8 mouse cellular contexts compared by ENCODE assay signal in the genomic region with DNA sequence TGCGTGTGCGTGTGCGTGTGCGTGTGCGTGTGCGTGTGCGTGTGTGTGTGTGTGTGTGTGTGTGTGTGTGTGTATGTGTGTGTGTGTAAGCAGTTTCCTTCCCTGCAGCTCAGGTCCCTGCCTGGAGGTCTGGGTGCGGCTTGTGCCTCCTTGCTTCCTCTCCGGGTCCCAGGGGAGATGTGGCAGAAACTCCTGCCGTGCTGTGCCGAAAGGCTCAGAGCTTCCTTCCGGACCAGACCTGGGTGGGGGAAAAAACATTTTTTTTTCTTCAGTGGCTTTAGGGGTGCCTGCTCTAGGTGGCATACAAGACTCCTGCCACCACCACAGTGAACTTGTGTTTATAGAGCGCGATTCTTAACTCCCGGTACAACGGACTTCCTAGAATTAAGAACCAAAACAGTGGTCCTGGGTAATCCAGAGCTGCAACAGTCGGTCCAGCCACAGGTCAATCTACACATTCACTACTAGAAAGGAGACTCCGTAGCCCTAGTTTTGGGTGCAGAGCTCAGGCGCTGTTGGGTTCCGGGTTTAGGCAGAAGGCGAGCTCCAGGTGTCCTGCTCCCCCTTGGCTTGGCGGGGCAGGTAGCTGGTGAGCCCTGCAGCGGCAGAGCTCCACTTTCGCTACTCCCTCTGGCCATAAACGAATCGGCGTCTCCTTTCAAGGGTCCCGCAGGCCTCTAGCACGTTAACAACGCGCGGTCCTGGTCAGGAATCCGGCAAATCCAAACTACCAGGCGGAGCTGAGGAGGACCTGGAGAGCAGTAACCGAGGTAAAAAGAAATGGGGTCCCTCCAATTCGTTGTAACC. TPM values are rescaled to one million over a fixed set of nuclear protein-coding genes. Genes with fewer than 3 reads are reported as not detected.
A peak's percentile ranks its signal among the peaks of the same experiment; 100 is the strongest.
DNase-seq lines count a peak whose midpoint lies in the region; ATAC-seq and TF ChIP-seq lines count a peak whose summit lies in the region.

A gene (plus strand): TSS at position 535 of the 807 bp plus-strand sequence.

- no peak within 1 kb of the TSS for H3K9ac ChIP-seq in hindbrain, embryonic 11.5 days (ENCODE audit: low read depth, low read length)
- no peak within 1 kb of the TSS for H3K9ac ChIP-seq in hindbrain, embryonic 14.5 days
- H3K9ac ChIP-seq in heart, embryonic 12.5 days = peak within 1 kb of the TSS; percentile 10; the same call in 1 of the 2 replicates
- H3K9ac ChIP-seq in liver, embryonic 14.5 days (replicated peaks) = peak within 1 kb of the TSS; percentile 2
- H3K9ac ChIP-seq in stomach, postnatal 0 days (ENCODE audit: low read length) = peak within 1 kb of the TSS; percentile 63

- H3K9me3 ChIP-seq in hindbrain, embryonic 11.5 days (ENCODE audit: control insufficient read depth, low read length) = no peaks in the 10 kb centered on the region
- no peaks in the 10 kb centered on the region for H3K9me3 ChIP-seq in hindbrain, embryonic 14.5 days (ENCODE audit: control insufficient read depth, low read length)
- no peaks in the 10 kb centered on the region for H3K9me3 ChIP-seq in heart, embryonic 12.5 days (replicated peaks)
- H3K9me3 ChIP-seq in liver, embryonic 14.5 days (ENCODE audit: control insufficient read depth, low read length) = no peaks in the 10 kb centered on the region
- H3K9me3 ChIP-seq in stomach, postnatal 0 days (ENCODE audit: control insufficient read depth, low read length) = no peaks in the 10 kb centered on the region

- peaks cover 52% of the 10 kb centered on the region for H3K27me3 ChIP-seq in hindbrain, embryonic 11.5 days (ENCODE audit: control insufficient read depth, insufficient read depth, low read length)
- H3K27me3 ChIP-seq in hindbrain, embryonic 14.5 days (ENCODE audit: control insufficient read depth, insufficient read depth, low read length) = peaks cover 66% of the 10 kb centered on the region
- H3K27me3 ChIP-seq in Patski = no peaks in the 10 kb centered on the region
- H3K27me3 ChIP-seq in heart, embryonic 12.5 days (replicated peaks) = peaks cover 68% of the 10 kb centered on the region
- peaks cover 54% of the 10 kb centered on the region for H3K27me3 ChIP-seq in liver, embryonic 14.5 days (ENCODE audit: control insufficient read depth, insufficient read depth, low read length)
- peaks cover 3% of the 10 kb centered on the region; the same call in 1 of the 2 replicates for H3K27me3 ChIP-seq in stomach, postnatal 0 days (ENCODE audit: control insufficient read depth, insufficient read depth, low read length)

- POLR2A ChIA-PET in Patski (lab: Charles Lee) = interaction anchor here (0.5 to 11.1 kb wide), 11 partner anchors 18 to 118 kb away, joined by 3 to 128 read pairs (median 5); no protein-coding TSS in a partner anchor

- H3K4me1 ChIP-seq in hindbrain, embryonic 11.5 days (replicated peaks; ENCODE audit: control insufficient read depth, insufficient read depth, low read length) = peaks cover 6% of the 10 kb centered on the region
- H3K4me1 ChIP-seq in hindbrain, embryonic 14.5 days (replicated peaks; ENCODE audit: control insufficient read depth, insufficient read depth, low read length) = peaks cover 4% of the 10 kb centered on the region; the same call in 1 of the 2 replicates
- peaks cover 37% of the 10 kb centered on the region for H3K4me1 ChIP-seq in heart, embryonic 12.5 days (replicated peaks)
- no peaks in the 10 kb centered on the region for H3K4me1 ChIP-seq in liver, embryonic 14.5 days (replicated peaks; ENCODE audit: control insufficient read depth in 2 of 2, insufficient read depth in 2 of 2, low read length in 1 of 2)
- no peaks in the 10 kb centered on the region for H3K4me1 ChIP-seq in stomach, postnatal 0 days (replicated peaks; ENCODE audit: control insufficient read depth, insufficient read depth)

- H3K36me3 ChIP-seq in hindbrain, embryonic 11.5 days (ENCODE audit: control insufficient read depth, insufficient read depth, low read length) = no peaks in the 10 kb centered on the region
- H3K36me3 ChIP-seq in hindbrain, embryonic 14.5 days (replicated peaks; ENCODE audit: control insufficient read depth, insufficient read depth) = no peaks in the 10 kb centered on the region
- H3K36me3 ChIP-seq in heart, embryonic 12.5 days = no peaks in the 10 kb centered on the region
- no peaks in the 10 kb centered on the region for H3K36me3 ChIP-seq in liver, embryonic 14.5 days (replicated peaks; ENCODE audit: control insufficient read depth, insufficient read depth, low read depth)
- no peaks in the 10 kb centered on the region for H3K36me3 ChIP-seq in stomach, postnatal 0 days (ENCODE audit: control insufficient read depth, insufficient read depth, low read length)

- TF ChIP-seq EP300 in liver, embryonic 14.5 days (IDR thresholded peaks at IDR 0.05; ENCODE audit: low read depth) = no peak
- no peak for TF ChIP-seq EP300 in stomach, postnatal 0 days (optimal IDR thresholded peaks at IDR 0.05)

- in situ Hi-C loops in Patski (cut with MboI; ENCODE audit: low pct_unique_long_range_greater_than_20kb) = loop anchor here (5.0 kb wide), 3 partner anchors 32 to 88 kb away; no protein-coding TSS in a partner anchor

- whole genome bisulfite sequencing in hindbrain, embryonic 11.5 days = 1% methylated on average over 33 of the region's 36 CpGs
- WGBS in hindbrain, embryonic 14.5 days = 4% methylated on average over 30 of the region's 36 CpGs
- WGBS in heart, embryonic 12.5 days = 2% methylated on average over 31 of the region's 36 CpGs
- 6% methylated on average over 34 of the region's 36 CpGs for WGBS in liver, embryonic 14.5 days (ENCODE audit: insufficient replicate concordance)
- 1% methylated on average over 29 of the region's 36 CpGs for WGBS in stomach, postnatal 0 days

- CTCF ChIA-PET in Patski (lab: Charles Lee) = interaction anchor here (0.9 to 9.5 kb wide), 8 partner anchors 9 to 182 kb away, joined by 3 to 78 read pairs (median 4); no protein-coding TSS in a partner anchor

- H3K27ac ChIP-seq in hindbrain, embryonic 11.5 days (ENCODE audit: low read depth, low read length) = no peak within 1 kb of the TSS
- no peak within 1 kb of the TSS for H3K27ac ChIP-seq in hindbrain, embryonic 14.5 days
- no peak within 1 kb of the TSS for H3K27ac ChIP-seq in heart, embryonic 12.5 days (ENCODE audit: poor library complexity, severe bottlenecking)
- H3K27ac ChIP-seq in liver, embryonic 14.5 days = no peak within 1 kb of the TSS
- H3K27ac ChIP-seq in stomach, postnatal 0 days (replicated peaks) = peak within 1 kb of the TSS; percentile 86

- TF ChIP-seq CTCF in Patski (IDR thresholded peaks at IDR 0.05) = no peak
- TF ChIP-seq CTCF in liver, embryonic 14.5 days (IDR thresholded peaks at IDR 0.05; ENCODE audit: low read depth) = no peak
- no peak for TF ChIP-seq CTCF in stomach, postnatal 0 days (IDR thresholded peaks at IDR 0.05; ENCODE audit: low read depth)

- no peak within 1 kb of the TSS for H3K4me2 ChIP-seq in hindbrain, embryonic 11.5 days (replicated peaks; ENCODE audit: low read depth, low read length)
- H3K4me2 ChIP-seq in hindbrain, embryonic 14.5 days (replicated peaks) = no peak within 1 kb of the TSS
- peak within 1 kb of the TSS; percentile 56 for H3K4me2 ChIP-seq in heart, embryonic 12.5 days
- H3K4me2 ChIP-seq in liver, embryonic 14.5 days (ENCODE audit: low read depth) = peak within 1 kb of the TSS; percentile 37
- peak within 1 kb of the TSS; percentile 69 for H3K4me2 ChIP-seq in stomach, postnatal 0 days (replicated peaks; ENCODE audit: low read depth)

- no peak for ATAC-seq in hindbrain, embryonic 11.5 days (ENCODE audit: low FRiP score)
- ATAC-seq in hindbrain, embryonic 14.5 days (ENCODE audit: low FRiP score) = no peak
- no peak for ATAC-seq in Patski
- ATAC-seq in heart, embryonic 12.5 days (ENCODE audit: insufficient number of reproducible peaks, low FRiP score) = no peak
- ATAC-seq in liver, embryonic 14.5 days (ENCODE audit: insufficient read depth) = no peak
- peak; percentile 55 for ATAC-seq in stomach, postnatal 0 days (ENCODE audit: low FRiP score, low TSS enrichment)
- ATAC-seq in megakaryocyte-erythroid progenitor cell, adult 5-6 weeks (replicated peaks; ENCODE audit: low FRiP score, low TSS enrichment, poor library complexity, severe bottlenecking) = no peak

- DNase-seq in hindbrain, embryonic 11.5 days (ENCODE audit: low spot score) = peak; percentile 55
- DNase-seq in hindbrain, embryonic 14.5 days (ENCODE audit: low spot score) = no peak
- no peak for DNase-seq in Patski (ENCODE audit: low read depth, low spot score)
- no peak for DNase-seq in liver, embryonic 14.5 days (ENCODE audit: low read depth in 3 of 3, low spot score in 3 of 3)
- peak; percentile 68 for DNase-seq in stomach, postnatal 0 days (ENCODE audit: low spot score)
- DNase-seq in layer of hippocampus, adult 8-10 months (ENCODE audit: low spot score in 2 of 2) = no peak

- H3K4me3 ChIP-seq in hindbrain, embryonic 11.5 days (ENCODE audit: low read depth, low read length) = no peak within 1 kb of the TSS
- no peak within 1 kb of the TSS for H3K4me3 ChIP-seq in hindbrain, embryonic 14.5 days (replicated peaks; ENCODE audit: low read length)
- H3K4me3 ChIP-seq in heart, embryonic 12.5 days = peak within 1 kb of the TSS; percentile 37
- peak within 1 kb of the TSS; percentile 23 to 44 for H3K4me3 ChIP-seq in liver, embryonic 14.5 days (ENCODE audit: insufficient read depth in 1 of 2, low read depth in 2 of 2, low read length in 2 of 2)
- H3K4me3 ChIP-seq in stomach, postnatal 0 days (ENCODE audit: low read depth, low read length) = peak within 1 kb of the TSS; percentile 45

RNA-seq across cellular contexts. Expression of the gene that starts here (rescaled TPM):
- 0.32 TPM in 1 of 2 replicates, not detected in the other for polyA plus RNA-seq in hindbrain, embryonic 11.5 days (2014; fragmentation: Nextera tagmentation; extraction: Ambion mirVana)
- 0.21 TPM in 1 of 2 replicates, not detected in the other for polyA plus RNA-seq in hindbrain, embryonic 14.5 days (2014; fragmentation: Nextera tagmentation; extraction: Ambion mirVana)
- polyA plus RNA-seq in Patski (2021) = 167 TPM
- 0.09 and 0.24 TPM in 2 replicates for polyA plus RNA-seq in heart, embryonic 12.5 days (2016; fragmentation: Nextera tagmentation; extraction: Ambion mirVana)
- 1.8 and 2.2 TPM in 2 replicates for polyA plus RNA-seq in liver, embryonic 14.5 days (2012; rRNA removed)
- polyA plus RNA-seq in liver, embryonic 14.5 days (2014; fragmentation: Nextera tagmentation; extraction: Ambion mirVana) = 2.4 and 2.9 TPM in 2 replicates
- 4.8 and 5.0 TPM in 2 replicates for polyA plus RNA-seq in stomach, postnatal 0 days (2015; fragmentation: Nextera tagmentation; extraction: Ambion mirVana)
- total RNA-seq in megakaryocyte-erythroid progenitor cell, adult 5-6 weeks (2014; fragmentation: Nextera tagmentation) = not detected in 2 replicates
- total RNA-seq in megakaryocyte-erythroid progenitor cell, adult 5-6 weeks (2017) = not detected in 2 replicates
- total RNA-seq in layer of hippocampus, adult 8-10 months (2022) = under 1 TPM in 3 of 4 experiments, not detected in 1; 0.32 to 0.66 (median 0.63) TPM

Comparison
In these comparisons a context has a peak if more than half of its experiments do, and no peak if none do; other contexts are left out.
1. RNA of the gene that starts here (polyA plus RNA-seq): 167 TPM in Patski (single experiment); 4.8 to 5.0 TPM in stomach, postnatal 0 days, 1.8 to 2.9 TPM in liver, embryonic 14.5 days, 0.32 TPM in hindbrain, embryonic 11.5 days, 0.21 TPM in hindbrain, embryonic 14.5 days and 0.09 to 0.24 TPM in heart, embryonic 12.5 days; every median in the first group is over 10 times any median in the second.
2. Peak in DNase-seq in hindbrain, embryonic 11.5 days; RNA of the gene not detected or under 1 TPM.
3. H3K4me2 ChIP-seq: peak in heart, embryonic 12.5 days (single experiment), liver, embryonic 14.5 days (single experiment) and stomach, postnatal 0 days (single experiment); none in hindbrain, embryonic 11.5 days (single experiment) and hindbrain, embryonic 14.5 days (single experiment).
4. H3K4me3 ChIP-seq: peak in heart, embryonic 12.5 days (single experiment), liver, embryonic 14.5 days (2 of 2) and stomach, postnatal 0 days (single experiment); none in hindbrain, embryonic 11.5 days (single experiment) and hindbrain, embryonic 14.5 days (single experiment).
5. H3K9ac ChIP-seq: peak in heart, embryonic 12.5 days (single experiment), liver, embryonic 14.5 days (single experiment) and stomach, postnatal 0 days (single experiment); none in hindbrain, embryonic 11.5 days (single experiment) and hindbrain, embryonic 14.5 days (single experiment).